Mouse (Mus musculus) erythroblast, embryonic 14.5 days (primary cell): ENCODE measurements around the gene Gm4707.

Experiments
- GATA1 ChIP-seq: IDR thresholded peaks from 2 replicates; pipeline ENCODE4 v1.6.1; 2012; ENCODE audit warnings: low read length, inconsistent platforms, mixed read lengths
- TAL1 ChIP-seq: IDR thresholded peaks from 3 replicates; pipeline ENCODE4 v1.6.1; 2012; ENCODE audit warnings: low read length, inconsistent platforms, mixed read lengths

GRCm38 (mm10) chr17:71476346-71477020 is 16.8 kb upstream of the Gm4707 start:
- TF ChIP-seq GATA1 (no peak), TAL1 (no peak)
